Mouse (Mus musculus) A20 (cell line): ENCODE results near the gene Rpl36a-ps1.
A peak's percentile ranks its signal among the peaks of the same experiment; 100 is the strongest.
"Not testable (repeated sequence)": the region's sequence is repeated elsewhere in the genome, so short reads cannot be mapped to it uniquely, and the experiment has no call there.

Source experiments
- DNase-seq: peaks from one replicate; pipeline ENCODE4 v3.0.0-alpha.2; 2011; ENCODE audit warnings: low read depth, low spot score

Rpl36a-ps1 gene

GRCm38 (mm10) chr14:98994218-98994617 lies at the start of gene Rpl36a-ps1:
Rpl36a-ps1 (minus strand) TSS chr14:98994318.
- DNase-seq, result no peak

GRCm38 (mm10) chr14:99043499-99043898 lies 49.4 kb upstream of the Rpl36a-ps1 start:
- DNase-seq, result no peak

GRCm38 (mm10) chr14:99041416-99041815 lies 47.3 kb upstream of the Rpl36a-ps1 start:
- peak; percentile 68 for DNase-seq

- DNase-seq, result not testable (repeated sequence)
Observed at GRCm38 (mm10) chr14:99039308-99039707, 45.2 kb upstream of the Rpl36a-ps1 start.

- no peak for DNase-seq
Observed at GRCm38 (mm10) chr14:99037703-99038102, 43.6 kb upstream of the Rpl36a-ps1 start.

- DNase-seq, result no peak
Observed at GRCm38 (mm10) chr14:99036039-99036438, 41.9 kb upstream of the Rpl36a-ps1 start.

DNA sequence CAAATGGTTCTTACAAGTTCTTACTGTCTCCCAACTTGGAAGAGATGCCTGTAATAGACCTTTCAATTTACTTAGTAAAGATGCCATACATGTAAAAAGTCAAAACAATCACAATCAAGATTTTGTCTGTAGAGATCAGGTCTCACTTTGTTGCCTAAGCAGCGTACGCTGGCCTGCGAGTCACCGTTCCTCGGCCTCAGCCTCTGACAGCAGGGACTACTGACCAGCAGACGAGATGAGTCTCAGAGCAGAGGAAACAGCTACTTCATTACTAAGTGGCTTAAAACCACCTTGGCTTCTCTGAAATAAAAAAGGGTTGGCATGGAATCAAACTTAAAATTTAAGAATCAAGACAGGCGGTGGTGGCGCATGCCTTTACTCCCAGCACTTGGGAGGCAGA lies 40.7 kb upstream of the Rpl36a-ps1 start:
- not testable (repeated sequence) for DNase-seq

DNA sequence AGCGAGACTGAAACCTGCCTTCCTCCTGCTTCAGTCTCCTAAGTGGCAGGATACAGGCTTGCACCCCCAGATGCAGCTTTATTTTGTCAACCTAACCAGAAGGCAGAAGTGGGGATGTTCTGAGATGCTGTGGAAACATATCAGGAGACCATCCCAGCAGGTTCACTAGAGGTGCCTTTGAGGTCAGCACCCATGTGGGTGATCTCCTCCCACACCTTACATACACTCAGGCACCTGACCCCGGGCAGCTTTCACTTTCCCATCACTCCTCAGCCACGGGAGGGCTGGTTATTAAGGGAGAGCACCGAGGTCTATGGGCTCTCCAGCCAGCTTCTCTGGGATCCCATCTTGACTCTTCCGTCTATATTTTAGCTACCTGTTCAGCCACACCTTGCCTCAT lies 38.5 kb upstream of the Rpl36a-ps1 start:
- no peak for DNase-seq

DNA sequence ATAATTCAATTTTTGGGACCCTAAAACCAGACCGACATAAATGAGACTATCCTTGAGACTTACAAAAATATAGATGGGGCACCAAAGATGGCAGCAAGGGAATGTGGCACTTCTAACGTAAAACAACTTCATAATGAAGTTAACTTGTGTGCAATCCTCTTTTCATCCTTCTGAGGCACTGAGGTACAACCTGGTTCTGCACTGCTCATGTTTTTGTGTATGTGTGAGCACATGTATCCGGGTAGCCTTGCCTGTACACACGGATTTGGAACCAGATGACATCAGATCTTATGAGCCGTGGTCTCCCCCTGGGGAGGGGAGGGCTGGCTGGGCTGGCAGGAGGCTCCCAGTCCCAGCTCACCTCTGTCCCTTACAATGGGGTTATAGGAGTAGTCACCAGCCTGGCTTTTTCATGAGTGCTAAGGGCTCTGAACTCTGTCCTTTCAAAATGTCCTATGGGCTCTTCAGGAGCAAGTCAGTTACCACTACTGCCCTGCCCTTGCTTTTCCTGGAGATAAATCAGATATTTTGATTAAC lies 37.3 kb upstream of the Rpl36a-ps1 start:
- DNase-seq, result no peak

GRCm38 (mm10) chr14:99029987-99030386 lies 35.9 kb upstream of the Rpl36a-ps1 start:
- no peak for DNase-seq

DNA sequence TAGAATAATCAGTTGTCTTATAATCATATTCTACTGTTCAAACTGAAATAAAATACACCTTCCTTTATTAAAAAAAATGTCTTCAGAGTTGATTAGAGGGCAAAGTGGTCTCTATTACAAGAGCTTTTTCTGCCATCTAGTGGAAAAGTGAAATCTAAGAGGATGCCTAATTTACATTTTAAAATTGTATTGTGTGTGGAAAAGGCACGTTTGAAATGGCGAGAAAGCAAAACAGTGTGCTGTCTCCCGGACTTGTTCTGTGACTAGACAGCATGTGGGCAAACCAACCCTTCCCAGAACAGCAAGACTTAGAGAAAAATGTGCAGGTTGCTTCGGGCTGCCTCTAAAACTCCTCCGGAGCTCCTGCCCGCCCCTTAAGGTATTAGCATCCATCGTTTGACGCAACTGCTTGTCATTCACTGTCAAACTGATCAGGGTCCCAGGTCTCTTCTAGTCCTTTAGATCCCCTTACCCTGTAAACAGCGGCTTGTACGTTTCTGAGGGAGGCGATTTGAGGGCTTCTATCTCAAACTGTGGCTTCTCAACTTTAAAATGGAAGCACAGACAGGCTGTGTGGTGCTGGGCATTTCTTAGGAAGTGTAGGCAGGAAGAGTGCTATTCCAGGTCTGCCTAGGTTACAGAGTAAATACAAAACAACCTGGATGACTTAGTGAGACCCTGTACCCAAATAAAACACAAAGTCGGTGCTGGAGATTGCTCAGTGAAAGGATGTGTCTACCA lies 28.4 kb upstream of the Rpl36a-ps1 start:
- no peak for DNase-seq

DNA sequence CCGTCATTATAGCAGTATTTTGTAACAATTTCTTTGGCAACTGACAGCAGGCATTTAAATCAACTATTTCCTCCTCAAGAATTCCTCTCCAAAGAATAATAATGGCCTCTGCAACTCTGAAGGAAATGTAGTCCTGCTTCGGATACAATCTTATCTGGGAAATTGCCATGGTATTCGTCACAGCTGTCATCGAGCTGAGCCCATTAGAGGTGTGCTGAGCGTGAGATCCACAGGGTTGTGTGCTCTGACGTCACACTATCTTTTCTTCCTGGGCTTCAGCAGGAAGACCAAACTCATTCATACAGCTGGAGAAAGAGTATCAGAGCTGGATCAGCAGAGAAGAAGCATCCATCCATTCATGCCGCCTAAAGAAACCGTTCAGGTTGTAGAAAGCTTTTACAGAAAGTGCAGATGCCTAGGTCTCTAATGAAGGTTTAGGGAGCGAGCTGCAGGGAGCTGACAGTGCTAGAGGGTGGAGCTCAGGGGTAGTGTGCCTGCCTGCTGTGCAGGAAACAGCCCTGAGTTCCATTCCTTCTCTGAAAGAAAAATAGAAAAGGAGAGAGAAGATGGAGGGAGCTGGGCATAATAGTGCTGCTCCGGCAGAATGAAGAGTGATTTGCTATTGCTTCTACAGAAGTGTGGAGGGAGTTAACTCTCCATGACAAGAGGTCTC lies 25.2 kb upstream of the Rpl36a-ps1 start:
- no peak for DNase-seq

GRCm38 (mm10) chr14:99018691-99019090 lies 24.6 kb upstream of the Rpl36a-ps1 start:
- no peak for DNase-seq

DNA sequence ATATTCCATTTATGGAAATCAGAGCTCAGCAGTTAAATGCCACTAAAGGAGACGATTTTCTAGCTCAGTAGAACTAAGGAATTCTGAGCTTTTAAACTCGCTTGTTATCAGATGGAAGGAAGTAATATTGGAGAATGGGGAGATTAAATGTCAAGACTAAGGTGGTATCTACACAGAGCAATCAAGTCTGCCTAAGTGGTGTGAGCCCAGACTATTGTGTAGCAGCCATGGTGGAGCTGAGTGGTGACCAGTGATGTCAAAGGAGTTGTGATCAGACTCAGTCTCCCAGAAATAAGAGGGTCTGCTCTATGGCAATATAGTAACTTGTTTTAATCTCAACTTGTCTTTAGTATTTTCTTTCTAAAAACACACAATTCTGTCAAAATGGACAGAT lies 16.8 kb upstream of the Rpl36a-ps1 start:
- no peak for DNase-seq

DNA sequence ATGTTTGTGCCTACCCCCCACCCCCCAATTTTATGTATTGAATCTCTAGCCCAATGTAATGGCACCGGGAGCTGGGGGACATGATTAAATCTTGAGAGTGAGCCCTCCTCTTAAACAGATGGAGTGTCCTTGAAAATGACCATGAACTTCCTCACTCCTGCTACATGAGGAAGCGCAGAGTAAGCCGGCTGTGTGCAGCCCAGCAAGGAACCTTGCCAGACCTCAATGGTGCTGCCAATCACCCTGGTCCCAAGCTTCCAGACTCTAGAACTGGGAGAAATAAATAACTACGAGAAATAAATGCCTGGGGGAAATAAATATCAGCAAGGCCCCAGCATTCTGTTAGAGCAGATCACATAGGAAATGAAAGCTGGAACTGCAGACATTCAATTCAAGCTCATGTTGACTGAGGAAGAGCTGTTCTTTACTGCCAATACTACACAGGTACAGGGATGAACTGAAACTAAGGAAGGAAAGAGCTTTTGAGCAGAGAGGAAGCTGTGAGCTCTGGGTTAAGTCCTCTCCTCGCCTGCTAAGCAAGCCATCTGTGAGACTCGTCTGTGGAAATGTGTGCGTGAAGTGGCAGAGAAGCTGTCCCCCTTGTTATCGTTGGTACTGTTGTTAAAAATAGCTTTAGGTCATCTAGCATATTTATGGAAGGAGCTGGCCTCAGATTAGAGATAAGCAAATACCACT lies 16.3 kb upstream of the Rpl36a-ps1 start:
- no peak for DNase-seq

GRCm38 (mm10) chr14:98992482-98992881 lies 1.6 kb downstream of the Rpl36a-ps1 start:
- DNase-seq, result no peak

GRCm38 (mm10) chr14:98990636-98991035 lies 3.5 kb downstream of the Rpl36a-ps1 start:
- DNase-seq, result no peak

DNA sequence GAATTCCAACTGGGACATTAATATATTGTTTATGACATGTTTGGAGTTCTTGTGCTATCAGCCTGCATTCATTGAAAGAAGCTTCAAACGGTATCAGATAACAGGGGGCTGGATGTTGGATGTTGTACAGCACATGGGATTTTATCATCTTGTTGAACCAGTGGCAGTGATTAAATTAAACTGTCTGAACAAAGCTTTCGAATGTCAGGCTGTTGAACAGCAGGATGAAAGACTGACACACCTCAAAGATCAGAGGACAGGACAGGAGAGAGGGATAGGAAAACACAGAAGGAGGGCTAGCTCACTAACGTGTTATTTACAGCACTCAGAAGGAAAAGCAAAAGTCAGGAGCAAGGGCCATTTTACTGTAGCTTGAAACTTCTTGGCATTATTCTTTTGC lies 4.3 kb downstream of the Rpl36a-ps1 start:
- no peak for DNase-seq

DNA sequence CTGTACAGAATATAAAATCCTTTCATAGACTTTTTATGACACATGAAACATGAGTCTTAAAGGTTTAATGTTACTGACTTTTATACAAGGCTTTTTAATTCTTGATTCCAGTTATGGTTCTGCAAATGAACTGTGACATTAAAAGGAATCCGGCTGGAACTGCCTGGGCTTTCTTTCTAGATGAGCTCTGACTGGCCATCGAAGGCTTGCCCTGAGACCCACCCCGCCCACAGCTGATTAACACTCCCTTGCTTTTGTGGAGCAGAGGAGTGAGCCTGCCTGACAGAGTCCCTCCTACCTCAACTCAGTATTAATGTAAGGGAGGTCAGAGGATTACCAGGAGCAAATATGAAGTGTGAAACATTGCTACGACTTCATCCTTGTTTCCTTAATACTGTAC lies 22.2 kb downstream of the Rpl36a-ps1 start:
- DNase-seq, result no peak

GRCm38 (mm10) chr14:98958978-98959658 lies 35.0 kb downstream of the Rpl36a-ps1 start:
- no peak for DNase-seq

- no peak for DNase-seq
Observed at GRCm38 (mm10) chr14:98956788-98957187, 37.3 kb downstream of the Rpl36a-ps1 start.

DNA sequence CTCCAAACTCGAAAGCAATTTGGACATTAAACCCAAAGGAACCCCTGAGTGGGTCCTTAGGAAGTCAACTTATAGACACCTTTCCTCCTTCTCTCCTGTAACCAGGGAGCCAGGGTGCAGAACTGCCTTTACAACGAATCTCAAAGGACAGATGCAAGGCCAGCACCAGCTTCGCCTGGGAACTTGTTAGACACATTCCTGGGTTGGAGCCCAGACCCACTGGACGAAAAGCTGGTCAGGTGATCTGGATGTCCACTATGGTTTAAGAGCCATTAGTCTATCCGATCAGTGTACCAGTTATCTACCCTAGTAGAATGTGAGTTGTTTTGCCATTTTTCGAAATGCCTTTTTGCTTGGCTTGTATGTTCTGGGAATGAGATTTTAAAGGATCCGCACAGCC lies 41.7 kb downstream of the Rpl36a-ps1 start:
- DNase-seq, result no peak
